Mouse (Mus musculus) cerebellum, postnatal 10 days (tissue): ENCODE measurements at regions not wholly inside any gene's neighbourhood (a gene's known extent, or its start where the extent isn't known, plus 50 kb on each side); places are given as distances from the start of the nearest gene placed in this dataset.

Experiments
- DNase-seq, 2 experiments: peaks; one replicate each; pipeline ENCODE4 v3.0.0; 2021; ENCODE audit warnings: mixed read lengths in 2 of 2

GRCm38 (mm10) chr19:18025877-18026276, 188.4 kb upstream of the Pcsk5 start:
- no peak for DNase-seq

- DNase-seq, result no peak
These were observed 182.9 kb upstream of the Pcsk5 start for GRCm38 (mm10) chr19:18020351-18020750.

DNA sequence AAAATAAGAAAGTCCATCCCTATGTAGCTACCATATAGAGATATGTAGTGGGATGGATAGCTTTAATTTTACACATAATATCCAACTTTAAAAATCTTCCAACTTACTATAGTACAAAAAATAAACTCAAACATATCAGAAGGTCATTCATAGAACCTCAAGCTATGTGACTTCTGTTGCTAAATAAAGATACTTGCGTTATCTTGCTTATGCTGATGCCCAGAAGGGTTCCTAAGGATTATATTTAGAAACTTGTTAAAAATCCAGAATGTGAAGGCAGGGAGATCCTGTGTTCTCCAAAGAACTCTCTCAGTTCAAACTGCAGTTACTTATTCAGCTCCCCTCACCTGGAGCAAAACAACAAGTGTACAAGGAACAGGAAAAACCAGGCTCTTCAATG, 177.9 kb upstream of the Pcsk5 start:
- DNase-seq, result no peak

GRCm38 (mm10) chr19:18012029-18012428, 174.6 kb upstream of the Pcsk5 start:
- no peak for DNase-seq

DNA sequence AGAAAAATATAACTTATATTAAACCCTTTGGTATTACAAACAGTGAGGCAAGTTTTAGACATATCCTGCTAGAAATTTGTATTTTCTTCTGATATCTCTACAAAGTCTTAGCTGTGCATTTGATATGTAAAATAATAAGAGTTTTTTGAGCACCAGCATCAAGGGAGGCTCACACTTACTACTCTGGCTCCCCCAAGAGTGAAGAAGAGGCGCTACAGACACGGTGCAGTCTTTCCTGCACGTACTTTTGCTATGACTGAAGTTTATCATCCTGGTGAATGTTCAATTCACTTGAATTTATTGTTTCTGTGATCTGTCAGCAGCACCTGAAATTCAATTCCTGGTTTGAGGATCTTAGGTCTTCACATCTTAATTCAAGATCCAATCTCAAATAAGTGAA, 160.1 kb upstream of the Pcsk5 start:
- no peak for DNase-seq

GRCm38 (mm10) chr19:17983416-17983815, 146.0 kb upstream of the Pcsk5 start:
- no peak for DNase-seq

DNA sequence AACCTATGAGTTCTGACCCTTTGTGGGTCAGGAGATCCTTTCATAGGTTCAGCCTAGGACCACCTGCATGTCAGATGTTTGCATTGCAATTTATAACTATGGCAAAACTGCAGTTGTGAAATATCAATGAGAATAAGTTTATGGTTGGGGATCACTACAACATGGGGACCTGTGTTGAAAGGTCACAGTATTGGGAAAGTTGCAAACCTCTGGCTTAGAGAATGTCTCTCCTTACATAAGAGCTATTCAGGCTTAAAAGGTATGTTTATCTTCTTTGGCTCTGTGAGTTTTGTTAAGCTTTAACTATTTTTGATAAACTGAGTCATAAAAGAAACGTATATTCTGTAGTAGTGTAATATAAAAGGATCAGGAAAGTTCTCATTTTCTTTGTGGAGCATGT, 128.1 kb upstream of the Pcsk5 start:
- DNase-seq, result no peak

DNA sequence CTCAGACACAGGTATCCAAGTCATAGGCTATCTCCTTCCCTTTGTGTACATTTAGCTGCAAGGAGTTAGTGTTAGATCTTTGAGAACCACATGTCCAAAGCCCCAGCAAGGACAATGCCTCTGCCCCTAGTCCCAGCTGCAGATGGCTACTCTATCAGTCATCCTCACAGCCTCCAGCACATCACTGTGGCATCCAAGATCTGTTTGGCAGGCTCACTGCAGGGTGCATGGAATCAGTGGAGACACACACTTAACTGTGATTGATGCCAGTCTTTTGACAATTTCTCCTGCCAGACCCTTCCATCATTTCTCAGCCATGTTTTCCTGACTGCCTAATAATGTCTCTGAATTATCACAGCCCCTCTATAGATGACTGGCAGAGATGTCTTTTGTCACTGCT, 121.0 kb upstream of the Pcsk5 start:
- DNase-seq, result peak; percentile 70 to 86

DNA sequence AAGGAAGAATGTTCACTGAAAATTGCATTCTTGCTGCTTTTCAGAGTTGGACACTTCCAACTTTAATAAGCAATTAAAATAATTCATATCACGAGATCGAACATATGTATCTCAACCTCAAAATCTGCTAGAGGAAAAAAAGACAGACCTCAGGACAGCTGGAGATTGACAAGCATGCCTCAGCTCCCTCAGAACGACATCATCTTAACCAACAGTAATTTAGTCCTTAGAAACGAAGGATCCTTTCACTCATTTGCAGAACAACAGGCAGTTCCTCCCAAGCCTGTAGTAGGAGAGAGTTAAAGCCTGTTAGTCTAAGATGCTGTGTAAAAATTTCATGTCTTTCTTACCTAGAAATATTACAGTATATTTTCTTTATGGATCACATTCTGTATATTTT, 95.2 kb upstream of the Pcsk5 start:
- DNase-seq, result no peak

DNA sequence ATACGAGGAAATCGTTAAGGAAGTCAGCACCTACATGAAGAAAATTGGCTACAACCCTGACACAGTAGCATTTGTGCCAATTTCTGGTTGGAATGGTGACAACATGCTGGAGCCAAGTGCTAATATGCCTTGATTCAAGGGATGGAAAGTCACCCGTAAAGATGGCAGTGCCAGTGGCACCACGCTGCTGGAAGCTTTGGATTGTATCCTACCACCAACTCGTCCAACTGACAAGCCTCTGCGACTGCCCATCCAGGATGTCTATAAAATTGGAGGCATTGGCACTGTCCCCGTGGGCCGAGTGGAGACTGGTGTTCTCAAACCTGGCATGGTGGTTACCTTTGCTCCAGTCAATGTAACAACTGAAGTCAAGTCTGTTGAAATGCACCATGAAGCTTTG, 89.7 kb upstream of the Pcsk5 start:
- DNase-seq, result peak; percentile 51 to 71

GRCm38 (mm10) chr19:17907579-17907978, 70.1 kb upstream of the Pcsk5 start:
- no peak for DNase-seq

- DNase-seq, result no peak
These were observed 66.7 kb upstream of the Pcsk5 start for GRCm38 (mm10) chr19:17904120-17904519.

DNA sequence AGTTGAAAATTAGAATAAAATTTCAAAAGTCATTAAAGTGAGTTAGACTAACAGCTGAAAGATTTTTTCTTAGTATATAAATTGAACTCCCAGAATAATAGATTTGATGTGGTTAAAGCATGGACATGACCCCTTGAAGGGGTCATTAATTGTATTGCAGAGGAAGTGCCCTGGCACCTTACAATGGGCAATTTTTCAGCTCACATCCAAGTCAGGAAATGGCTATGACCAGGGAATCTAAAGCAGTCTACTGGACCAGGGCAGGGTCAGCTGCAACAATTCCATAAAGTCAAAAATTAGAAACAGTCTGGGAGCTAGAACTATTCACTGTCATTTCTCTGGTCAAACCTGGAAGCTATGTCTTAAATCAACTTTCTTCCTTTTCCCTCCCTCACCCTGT, 55.2 kb upstream of the Pcsk5 start:
- DNase-seq, result no peak
